Mouse (Mus musculus): ENCODE measurements at regions not wholly inside any gene's neighbourhood (a gene's known extent, or its start where the extent isn't known, plus 50 kb on each side); places are given as distances from the start of the nearest gene placed in this dataset.

DNA sequence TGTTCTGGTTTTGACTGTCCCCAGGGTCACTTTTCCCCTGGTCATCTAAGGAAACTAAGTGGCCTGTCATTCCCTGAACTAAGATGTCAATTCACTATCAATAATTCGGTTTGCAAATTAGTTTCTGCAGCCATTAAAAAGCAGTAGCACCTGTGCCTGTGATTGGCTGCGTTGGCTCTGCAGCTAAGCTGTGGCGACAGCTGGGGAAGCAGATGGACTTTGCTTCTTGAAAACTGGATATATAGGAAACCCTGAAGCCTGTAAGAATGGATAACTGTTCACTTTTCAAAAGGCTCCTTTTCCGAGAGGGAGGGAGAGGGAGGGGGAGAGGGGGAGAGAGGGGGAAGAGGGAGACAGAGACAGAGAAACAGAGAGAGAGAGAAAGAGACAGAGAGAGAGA is 75.2 kb upstream of the Tiam2 start:
- TF ChIP-seq CTCF (IDR thresholded peaks at IDR 0.05; ENCODE audit: low read depth), result no peak
- TF ChIP-seq EP300 (IDR thresholded peaks at IDR 0.05; ENCODE audit: low read depth), result no peak
